Mouse (Mus musculus): ENCODE measurements around the gene Ppp1r14c. TPM values are rescaled to one million over a fixed set of nuclear protein-coding genes. Genes with fewer than 3 reads are reported as not detected.

Ppp1r14c gene
- polyA plus RNA-seq, 1 experiment, result 11.2 TPM

- Histone ChIP-seq H3K4me3 (ENCODE audit: insufficient read depth, low read length) (no peak overlapping the region), H3K4me1 (ENCODE audit: control insufficient read depth, insufficient read depth, low read length) (peaks cover 19% of the 10 kb centered on the region), H3K27ac (ENCODE audit: insufficient read depth, low read length) (no peak overlapping the region)
- TF ChIP-seq POLR2A (IDR thresholded peaks at IDR 0.05; ENCODE audit: extremely low read depth, insufficient read depth, low read length) (no peak), CTCF (IDR thresholded peaks at IDR 0.05; ENCODE audit: extremely low read depth, insufficient read depth, low read length) (no peak)
Measured at GRCm38 (mm10) chr10:3396008-3396795, 30.3 kb downstream of the Ppp1r14c start.

GRCm38 (mm10) chr10:3397406-3397805 is 31.5 kb downstream of the Ppp1r14c start:
- TF ChIP-seq POLR2A (IDR thresholded peaks at IDR 0.05; ENCODE audit: extremely low read depth, insufficient read depth, low read length) (no peak), CTCF (IDR thresholded peaks at IDR 0.05; ENCODE audit: extremely low read depth, insufficient read depth, low read length) (no peak)
- Histone ChIP-seq H3K4me1 (ENCODE audit: control insufficient read depth, insufficient read depth, low read length) (peaks cover 20% of the 10 kb centered on the region), H3K4me3 (ENCODE audit: insufficient read depth, low read length) (no peak overlapping the region), H3K27ac (ENCODE audit: insufficient read depth, low read length) (no peak overlapping the region)

- Histone ChIP-seq H3K4me3 (ENCODE audit: insufficient read depth, low read length) (no peak overlapping the region), H3K27ac (ENCODE audit: insufficient read depth, low read length) (no peak overlapping the region)
Measured at GRCm38 (mm10) chr10:3398051-3398450, 32.2 kb downstream of the Ppp1r14c start.

GRCm38 (mm10) chr10:3402284-3402683 is 36.4 kb downstream of the Ppp1r14c start:
- no peak for TF ChIP-seq POLR2A (IDR thresholded peaks at IDR 0.05; ENCODE audit: extremely low read depth, insufficient read depth, low read length)
- no peak for TF ChIP-seq CTCF (IDR thresholded peaks at IDR 0.05; ENCODE audit: extremely low read depth, insufficient read depth, low read length)
- H3K4me3 ChIP-seq (ENCODE audit: insufficient read depth, low read length), result peak overlapping the region; percentile 24; the same call in 1 of the 2 replicates
- peaks cover 7% of the 10 kb centered on the region for H3K4me1 ChIP-seq (ENCODE audit: control insufficient read depth, insufficient read depth, low read length)
- no peak overlapping the region for H3K27ac ChIP-seq (ENCODE audit: insufficient read depth, low read length)

More at GRCm38 (mm10) chr10:3398051-3398450, 32.2 kb downstream of the Ppp1r14c start:
- no peak for TF ChIP-seq CTCF (IDR thresholded peaks at IDR 0.05; ENCODE audit: extremely low read depth, insufficient read depth, low read length)
- no peak for TF ChIP-seq POLR2A (IDR thresholded peaks at IDR 0.05; ENCODE audit: extremely low read depth, insufficient read depth, low read length)
- peaks cover 20% of the 10 kb centered on the region for H3K4me1 ChIP-seq (ENCODE audit: control insufficient read depth, insufficient read depth, low read length)

GRCm38 (mm10) chr10:3403416-3404137 is 37.7 kb downstream of the Ppp1r14c start:
- H3K4me3 ChIP-seq (ENCODE audit: insufficient read depth, low read length), result no peak overlapping the region
- peaks cover 2% of the 10 kb centered on the region for H3K4me1 ChIP-seq (ENCODE audit: control insufficient read depth, insufficient read depth, low read length)
- TF ChIP-seq POLR2A (IDR thresholded peaks at IDR 0.05; ENCODE audit: extremely low read depth, insufficient read depth, low read length), result no peak
- H3K27ac ChIP-seq (ENCODE audit: insufficient read depth, low read length), result no peak overlapping the region

GRCm38 (mm10) chr10:3404362-3404761 is 38.5 kb downstream of the Ppp1r14c start:
- peaks cover 1% of the 10 kb centered on the region for H3K4me1 ChIP-seq (ENCODE audit: control insufficient read depth, insufficient read depth, low read length)
- H3K4me3 ChIP-seq (ENCODE audit: insufficient read depth, low read length), result no peak overlapping the region
- H3K27ac ChIP-seq (ENCODE audit: insufficient read depth, low read length), result no peak overlapping the region
- TF ChIP-seq CTCF (IDR thresholded peaks at IDR 0.05; ENCODE audit: extremely low read depth, insufficient read depth, low read length) (no peak), POLR2A (IDR thresholded peaks at IDR 0.05; ENCODE audit: extremely low read depth, insufficient read depth, low read length) (no peak)

- peaks cover 2% of the 10 kb centered on the region for H3K4me1 ChIP-seq (ENCODE audit: control insufficient read depth, insufficient read depth, low read length)
- TF ChIP-seq CTCF (IDR thresholded peaks at IDR 0.05; ENCODE audit: extremely low read depth, insufficient read depth, low read length) (no peak), POLR2A (IDR thresholded peaks at IDR 0.05; ENCODE audit: extremely low read depth, insufficient read depth, low read length) (no peak)
- H3K27ac ChIP-seq (ENCODE audit: insufficient read depth, low read length), result no peak overlapping the region
- H3K4me3 ChIP-seq (ENCODE audit: insufficient read depth, low read length), result no peak overlapping the region
Measured at GRCm38 (mm10) chr10:3406280-3406679, 40.4 kb downstream of the Ppp1r14c start.

GRCm38 (mm10) chr10:3408036-3408661 is 42.3 kb downstream of the Ppp1r14c start:
- TF ChIP-seq POLR2A (IDR thresholded peaks at IDR 0.05; ENCODE audit: extremely low read depth, insufficient read depth, low read length), result no peak
- no peak for TF ChIP-seq CTCF (IDR thresholded peaks at IDR 0.05; ENCODE audit: extremely low read depth, insufficient read depth, low read length)
- Histone ChIP-seq H3K27ac (ENCODE audit: insufficient read depth, low read length) (no peak overlapping the region), H3K4me3 (ENCODE audit: insufficient read depth, low read length) (no peak overlapping the region), H3K4me1 (ENCODE audit: control insufficient read depth, insufficient read depth, low read length) (peaks cover 2% of the 10 kb centered on the region; the same call in 1 of the 2 replicates)

- Histone ChIP-seq H3K4me3 (ENCODE audit: insufficient read depth, low read length) (no peak overlapping the region), H3K4me1 (ENCODE audit: control insufficient read depth, insufficient read depth, low read length) (peaks cover 2% of the 10 kb centered on the region; the same call in 1 of the 2 replicates), H3K27ac (ENCODE audit: insufficient read depth, low read length) (no peak overlapping the region)
- TF ChIP-seq CTCF (IDR thresholded peaks at IDR 0.05; ENCODE audit: extremely low read depth, insufficient read depth, low read length), result no peak
- no peak for TF ChIP-seq POLR2A (IDR thresholded peaks at IDR 0.05; ENCODE audit: extremely low read depth, insufficient read depth, low read length)
Measured at GRCm38 (mm10) chr10:3408699-3409098, 42.8 kb downstream of the Ppp1r14c start.

All from cortical plate, adult 2 months (tissue).